Comparison of ENCODE assay signal across 8 mouse cellular contexts in the genomic region with DNA sequence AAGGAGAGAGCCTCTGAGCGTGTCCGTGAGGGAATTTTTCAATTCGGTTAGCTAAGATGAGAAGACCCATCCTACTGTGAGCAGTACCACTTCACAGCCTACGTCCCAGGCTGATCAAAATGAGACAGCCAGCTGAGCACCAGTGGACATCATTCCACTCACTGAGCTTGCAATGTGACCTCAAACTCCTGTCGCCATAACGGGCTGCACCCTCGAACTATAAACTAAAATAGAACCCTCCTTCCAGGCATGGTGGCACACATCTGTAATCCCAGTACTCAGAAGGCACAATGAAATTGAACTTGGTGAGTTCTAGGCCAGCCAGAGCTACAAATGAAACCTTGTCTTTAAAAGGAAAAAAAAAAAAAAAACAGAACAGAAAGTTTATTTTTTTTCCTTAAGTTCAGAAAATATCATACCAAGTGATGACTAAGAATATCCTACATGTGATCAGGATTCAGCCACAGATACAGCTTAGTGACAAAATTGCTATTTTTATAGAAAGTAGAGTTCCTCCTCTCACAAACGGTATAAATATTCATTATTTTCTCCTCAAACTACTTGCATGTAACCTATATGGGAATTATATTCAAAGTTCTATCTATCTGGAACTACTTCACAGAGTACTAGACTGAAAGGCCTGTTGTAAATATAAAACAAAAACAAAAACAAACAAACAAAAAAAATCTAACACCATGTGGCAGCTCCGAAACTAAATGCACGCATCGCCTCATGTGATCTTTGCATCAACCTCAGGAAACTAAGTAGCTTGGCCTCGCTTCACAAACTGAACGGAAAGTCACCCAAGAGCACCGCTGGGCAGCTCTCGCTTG. TPM values are rescaled to one million over a fixed set of nuclear protein-coding genes. Genes with fewer than 3 reads are reported as not detected.
DNase-seq lines count a peak whose midpoint lies in the region; ATAC-seq and TF ChIP-seq lines count a peak whose summit lies in the region.
"Had no signal": no experiment of that assay in that cellular context is flagged by ENCODE, and none has a peak within 500 bp of the region (broad histone marks: within the 10 kb centered on the region; RNA-seq: fewer than 3 reads in every experiment).

No protein-coding gene starts in this region.

- no peak for TF ChIP-seq POLR2A in bone marrow macrophage, adult 2 months (IDR thresholded peaks at IDR 0.05; ENCODE audit: borderline replicate concordance, low read depth, low read length)
- TF ChIP-seq POLR2A in small intestine, adult 2 months (IDR thresholded peaks at IDR 0.05; ENCODE audit: low read depth, low read length): no peak

- 84% methylated on average over 15 of the region's 15 CpGs for WGBS in heart, embryonic 15.5 days
- WGBS in lung, embryonic 15.5 days: 82% methylated on average over 15 of the region's 15 CpGs
- WGBS in small intestine, adult 2 months: 83% methylated on average over 15 of the region's 15 CpGs

- H3K27ac ChIP-seq in heart, embryonic 15.5 days: peak overlapping the region; percentile 73
- peak overlapping the region; percentile 66 for H3K27ac ChIP-seq in lung, embryonic 15.5 days
- peak overlapping the region; percentile 100 for H3K27ac ChIP-seq in bone marrow macrophage, adult 2 months (ENCODE audit: insufficient read depth, low read depth, low read length)
- peak overlapping the region; percentile 59 for H3K27ac ChIP-seq in small intestine, adult 2 months (ENCODE audit: insufficient read depth, low read depth, low read length)

- no peaks in the 10 kb centered on the region for H3K36me3 ChIP-seq in heart, embryonic 15.5 days
- no peaks in the 10 kb centered on the region for H3K36me3 ChIP-seq in lung, embryonic 15.5 days
- peaks cover 6% of the 10 kb centered on the region; the same call in 1 of the 2 replicates for H3K36me3 ChIP-seq in small intestine, adult 2 months (ENCODE audit: control insufficient read depth, insufficient read depth, low read length)

- 0 out of 2 replicates have a peak, but pooled peaks have one; percentile 20 for TF ChIP-seq CTCF in bone marrow macrophage, adult 2 months (IDR thresholded peaks at IDR 0.05; ENCODE audit: low read depth, low read length)
- TF ChIP-seq CTCF in small intestine, adult 2 months (IDR thresholded peaks at IDR 0.05; ENCODE audit: extremely low read depth, insufficient read length, insufficient replicate concordance, low read depth, low read length): no peak

- no peak; the same call in 1 of the 2 replicates for ATAC-seq in heart, embryonic 15.5 days (replicated peaks; ENCODE audit: insufficient number of reproducible peaks, insufficient read depth, low FRiP score, low read depth)
- ATAC-seq in lung, embryonic 15.5 days (ENCODE audit: borderline replicate concordance, extremely low read depth, low FRiP score, low TSS enrichment): no peak

- no peak overlapping the region for H3K4me3 ChIP-seq in heart, embryonic 15.5 days
- H3K4me3 ChIP-seq in lung, embryonic 15.5 days: no peak overlapping the region
- H3K4me3 ChIP-seq in bone marrow macrophage, adult 2 months (ENCODE audit: insufficient read depth, low read length): peak overlapping the region; percentile 52
- no peak overlapping the region for H3K4me3 ChIP-seq in small intestine, adult 2 months (ENCODE audit: low read depth, low read length)

- H3K4me2 ChIP-seq in heart, embryonic 15.5 days: 0 out of 2 replicates have a peak overlapping the region, but pooled peaks have one; percentile 9
- H3K4me2 ChIP-seq in lung, embryonic 15.5 days: no peak overlapping the region

- H3K9me3 ChIP-seq in heart, embryonic 15.5 days (replicated peaks): no peaks in the 10 kb centered on the region
- no peaks in the 10 kb centered on the region for H3K9me3 ChIP-seq in lung, embryonic 15.5 days
- H3K9me3 ChIP-seq: G1E had no signal

- no peak overlapping the region for H3K9ac ChIP-seq in heart, embryonic 15.5 days
- H3K9ac ChIP-seq in lung, embryonic 15.5 days: no peak overlapping the region

- peaks cover 42% of the 10 kb centered on the region for H3K4me1 ChIP-seq in heart, embryonic 15.5 days (replicated peaks)
- H3K4me1 ChIP-seq in lung, embryonic 15.5 days: peaks cover 43% of the 10 kb centered on the region
- peaks cover 59% of the 10 kb centered on the region for H3K4me1 ChIP-seq in bone marrow macrophage, adult 2 months (ENCODE audit: control insufficient read depth, insufficient read depth, low read length)
- H3K4me1 ChIP-seq in small intestine, adult 2 months (ENCODE audit: control insufficient read depth, insufficient read depth, insufficient read length, low read length): peaks cover 17% of the 10 kb centered on the region

- H3K27me3 ChIP-seq in heart, embryonic 15.5 days: no peaks in the 10 kb centered on the region
- no peaks in the 10 kb centered on the region for H3K27me3 ChIP-seq in lung, embryonic 15.5 days
- no peaks in the 10 kb centered on the region for H3K27me3 ChIP-seq in small intestine, adult 2 months (ENCODE audit: control insufficient read depth, insufficient read depth, low read length)

- no peak for DNase-seq in heart, adult 9 months (ENCODE audit: low spot score in 2 of 2)
- no peak for DNase-seq in lung, postnatal 25 days (ENCODE audit: low spot score)
- DNase-seq in frontal cortex, adult 2 months (ENCODE audit: extremely low spot score in 1 of 2, low spot score in 1 of 2): no peak

RNA-seq across cellular contexts. Expression of a gene that starts 50.9 kb away (rescaled TPM):
- 35.6 and 49.4 TPM in 2 replicates for polyA plus RNA-seq in heart, embryonic 15.5 days (2015; fragmentation: Nextera tagmentation; extraction: Ambion mirVana)
- polyA plus RNA-seq in lung, embryonic 15.5 days (2015; fragmentation: Nextera tagmentation; extraction: Ambion mirVana): 107 and 115 TPM in 2 replicates
- polyA plus RNA-seq in bone marrow macrophage, adult 2 months (2012; ENCODE audit: insufficient read depth, insufficient read length, missing spikeins): 243 and 284 TPM in 2 replicates
- 16.5 and 28.9 TPM in 2 replicates for polyA plus RNA-seq in small intestine, adult 2 months (2012; rRNA removed)
- 23.5 and 26.2 TPM in 2 replicates for polyA plus RNA-seq in frontal cortex, adult 2 months (2012; rRNA removed)
